Mouse (Mus musculus): ENCODE measurements around the gene Srrm2. TPM values are rescaled to one million over a fixed set of nuclear protein-coding genes. Genes with fewer than 3 reads are reported as not detected.
"Not testable (repeated sequence)": the region's sequence is repeated elsewhere in the genome, so short reads cannot be mapped to it uniquely, and the experiment has no call there.

Srrm2 gene
- polyA plus RNA-seq, 1 experiment: 487 TPM

GRCm38 (mm10) chr17:23771284-23772218 is 18.8 kb upstream of the Srrm2 start, which contains the start of gene Flywch1:
TSS of gene Flywch1 (minus strand) at chr17:23771602.
- WGBS: 4% methylated on average over 57 of the region's 58 CpGs
- Histone ChIP-seq H3K4me1 (ENCODE audit: control insufficient read depth, insufficient read depth, low read length) (no peaks in the 10 kb centered on the region; the same call in 1 of the 2 replicates), H3K4me3 (replicated peaks; ENCODE audit: control insufficient read depth, low read depth, low read length) (peak within 1 kb of the TSS; percentile 90), H3K27ac (ENCODE audit: control insufficient read depth, insufficient read depth, low read depth, low read length, poor library complexity) (peak within 1 kb of the TSS; percentile 42; the same call in 1 of the 2 replicates)
- no peak for TF ChIP-seq CTCF (IDR thresholded peaks at IDR 0.05; ENCODE audit: control insufficient read depth, insufficient read depth, low read length)
- peak; percentile 62; the same call in 1 of the 2 replicates for TF ChIP-seq POLR2A (IDR thresholded peaks at IDR 0.05; ENCODE audit: borderline replicate concordance, control insufficient read depth, low read depth, low read length)

- not testable (repeated sequence) for H3K4me3 ChIP-seq (replicated peaks; ENCODE audit: control insufficient read depth, low read depth, low read length); H3K4me1 ChIP-seq (ENCODE audit: control insufficient read depth, insufficient read depth, low read length); H3K27ac ChIP-seq (ENCODE audit: control insufficient read depth, insufficient read depth, low read depth, low read length, poor library complexity)
- 74% methylated on average over 2 of the region's 2 CpGs for WGBS
Measured at GRCm38 (mm10) chr17:23772219-23772556, 18.1 kb upstream of the Srrm2 start.

- H3K27ac ChIP-seq (ENCODE audit: control insufficient read depth, insufficient read depth, low read depth, low read length, poor library complexity): no peak overlapping the region
- H3K4me3 ChIP-seq (replicated peaks; ENCODE audit: control insufficient read depth, low read depth, low read length): no peak overlapping the region
- TF ChIP-seq POLR2A (IDR thresholded peaks at IDR 0.05; ENCODE audit: borderline replicate concordance, control insufficient read depth, low read depth, low read length) (no peak), CTCF (IDR thresholded peaks at IDR 0.05; ENCODE audit: control insufficient read depth, insufficient read depth, low read length) (no peak)
- WGBS: 66% methylated on average over 6 of the region's 6 CpGs
- H3K4me1 ChIP-seq (ENCODE audit: control insufficient read depth, insufficient read depth, low read length): no peaks in the 10 kb centered on the region; the same call in 1 of the 2 replicates
Measured at GRCm38 (mm10) chr17:23773676-23774075, 16.7 kb upstream of the Srrm2 start.

DNA sequence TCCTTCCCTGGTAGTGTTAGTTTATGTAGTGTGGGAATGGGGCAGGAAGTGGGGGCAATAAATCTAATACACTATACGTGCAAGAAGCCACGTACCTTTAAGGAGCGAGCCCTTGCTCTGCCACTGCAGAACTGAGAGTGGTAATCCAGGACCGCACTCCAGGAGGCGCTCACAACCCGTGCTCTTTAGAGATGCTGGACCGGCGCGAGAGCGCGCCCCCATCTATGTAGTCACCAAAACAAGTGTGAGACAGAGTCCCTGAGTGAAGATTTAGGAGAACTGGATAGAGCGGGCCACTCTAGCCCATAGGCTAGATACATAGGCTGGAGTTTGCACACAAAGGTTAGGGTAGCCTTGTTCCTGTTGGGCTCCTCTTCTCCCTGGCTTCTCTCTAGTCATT is 16.2 kb upstream of the Srrm2 start:
- Histone ChIP-seq H3K27ac (ENCODE audit: control insufficient read depth, insufficient read depth, low read depth, low read length, poor library complexity) (no peak overlapping the region), H3K4me3 (replicated peaks; ENCODE audit: control insufficient read depth, low read depth, low read length) (no peak overlapping the region), H3K4me1 (ENCODE audit: control insufficient read depth, insufficient read depth, low read length) (no peaks in the 10 kb centered on the region; the same call in 1 of the 2 replicates)
- WGBS: under 1% methylated on average over 12 of the region's 12 CpGs
- TF ChIP-seq CTCF (IDR thresholded peaks at IDR 0.05; ENCODE audit: control insufficient read depth, insufficient read depth, low read length): peak; percentile 94
- TF ChIP-seq POLR2A (IDR thresholded peaks at IDR 0.05; ENCODE audit: borderline replicate concordance, control insufficient read depth, low read depth, low read length): no peak

DNA sequence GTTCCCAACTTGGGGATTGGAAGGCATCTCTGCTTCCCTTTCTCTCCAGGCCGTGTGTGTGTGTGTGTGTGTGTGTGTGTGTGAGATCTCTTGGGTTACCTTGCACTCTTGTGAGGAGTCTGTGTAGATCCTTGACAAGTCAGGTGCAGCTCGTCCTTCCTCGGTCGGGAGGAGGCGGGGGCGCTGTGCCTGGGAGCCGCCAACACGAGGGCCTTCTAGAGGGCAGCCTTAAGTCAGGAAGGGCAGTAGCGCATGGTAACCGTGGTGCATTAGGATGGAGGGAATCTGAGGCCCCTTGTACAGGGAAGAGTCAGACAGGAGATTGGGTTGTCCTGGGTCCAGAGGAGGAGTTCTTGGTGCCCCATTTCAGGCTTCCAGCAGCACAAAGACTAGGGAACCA is 14.1 kb upstream of the Srrm2 start:
- no peak for TF ChIP-seq CTCF (IDR thresholded peaks at IDR 0.05; ENCODE audit: control insufficient read depth, insufficient read depth, low read length)
- no peak for TF ChIP-seq POLR2A (IDR thresholded peaks at IDR 0.05; ENCODE audit: borderline replicate concordance, control insufficient read depth, low read depth, low read length)
- 85% methylated on average over 10 of the region's 10 CpGs for WGBS
- no peaks in the 10 kb centered on the region for H3K4me1 ChIP-seq (ENCODE audit: control insufficient read depth, insufficient read depth, low read length)
- H3K4me3 ChIP-seq (replicated peaks; ENCODE audit: control insufficient read depth, low read depth, low read length): no peak overlapping the region
- H3K27ac ChIP-seq (ENCODE audit: control insufficient read depth, insufficient read depth, low read depth, low read length, poor library complexity): no peak overlapping the region

- H3K4me3 ChIP-seq (replicated peaks; ENCODE audit: control insufficient read depth, low read depth, low read length): no peak overlapping the region
- 65% methylated on average over 2 of the region's 2 CpGs for WGBS
- no peaks in the 10 kb centered on the region for H3K4me1 ChIP-seq (ENCODE audit: control insufficient read depth, insufficient read depth, low read length)
- H3K27ac ChIP-seq (ENCODE audit: control insufficient read depth, insufficient read depth, low read depth, low read length, poor library complexity): no peak overlapping the region
- TF ChIP-seq POLR2A (IDR thresholded peaks at IDR 0.05; ENCODE audit: borderline replicate concordance, control insufficient read depth, low read depth, low read length) (no peak), CTCF (IDR thresholded peaks at IDR 0.05; ENCODE audit: control insufficient read depth, insufficient read depth, low read length) (no peak)
Measured at GRCm38 (mm10) chr17:23777141-23777540, 13.2 kb upstream of the Srrm2 start.

DNA sequence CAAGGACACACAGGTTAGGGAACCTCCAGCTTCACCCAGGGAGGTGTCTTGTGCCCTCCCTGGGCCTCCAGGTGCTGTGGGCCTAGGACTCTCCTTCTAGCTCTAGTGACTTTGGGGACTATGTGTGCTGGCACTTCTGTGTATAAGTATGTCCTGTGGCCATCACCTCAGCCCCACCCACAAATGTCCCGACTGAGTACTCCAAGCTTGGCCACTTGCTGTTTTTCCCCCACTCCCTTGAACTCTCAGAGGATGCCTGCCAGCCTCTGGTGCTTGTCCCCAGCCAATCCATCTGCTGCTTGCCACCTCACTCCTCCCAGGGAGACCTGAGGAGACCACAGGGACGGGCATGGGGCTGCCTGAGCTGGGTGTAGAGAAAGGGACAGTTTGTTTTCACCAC is 11.9 kb upstream of the Srrm2 start:
- 32% methylated on average over 2 of the region's 2 CpGs for WGBS
- H3K4me1 ChIP-seq (ENCODE audit: control insufficient read depth, insufficient read depth, low read length): no peaks in the 10 kb centered on the region
- no peak overlapping the region for H3K27ac ChIP-seq (ENCODE audit: control insufficient read depth, insufficient read depth, low read depth, low read length, poor library complexity)
- TF ChIP-seq CTCF (IDR thresholded peaks at IDR 0.05; ENCODE audit: control insufficient read depth, insufficient read depth, low read length) (no peak), POLR2A (IDR thresholded peaks at IDR 0.05; ENCODE audit: borderline replicate concordance, control insufficient read depth, low read depth, low read length) (no peak)
- no peak overlapping the region for H3K4me3 ChIP-seq (replicated peaks; ENCODE audit: control insufficient read depth, low read depth, low read length)

- TF ChIP-seq CTCF (IDR thresholded peaks at IDR 0.05; ENCODE audit: control insufficient read depth, insufficient read depth, low read length): no peak
- no peak for TF ChIP-seq POLR2A (IDR thresholded peaks at IDR 0.05; ENCODE audit: borderline replicate concordance, control insufficient read depth, low read depth, low read length)
- Histone ChIP-seq H3K4me1 (ENCODE audit: control insufficient read depth, insufficient read depth, low read length) (no peaks in the 10 kb centered on the region), H3K4me3 (replicated peaks; ENCODE audit: control insufficient read depth, low read depth, low read length) (no peak overlapping the region), H3K27ac (ENCODE audit: control insufficient read depth, insufficient read depth, low read depth, low read length, poor library complexity) (no peak overlapping the region)
Measured at GRCm38 (mm10) chr17:23783352-23783751, 7.0 kb upstream of the Srrm2 start.
